Mouse (Mus musculus) midbrain, embryonic 12.5 days (tissue): ENCODE results near the gene Dmtf1. TPM values are rescaled to one million over a fixed set of nuclear protein-coding genes. Genes with fewer than 3 reads are reported as not detected.
"Not testable (repeated sequence)": the region's sequence is repeated elsewhere in the genome, so short reads cannot be mapped to it uniquely, and the experiment has no call there.

Experiments
- ATAC-seq: fragments of 200-750 bp; cut with Nextera tagmentation; 2 replicates; pipeline ENCODE4 v1.8.0; 2017; ENCODE audit warnings: low read depth, moderate TSS enrichment, moderate library complexity; ENCODE audit not compliant: low FRiP score
- H3K27ac ChIP-seq: fragments of 300-500 bp; sonication (generic); replicated peaks from 2 replicates; pipeline ENCODE4 v1.5.1; 2016; ENCODE audit warnings: mild to moderate bottlenecking
- H3K27me3 ChIP-seq: fragments of 300-500 bp; sonication (generic); 2 replicates; pipeline ENCODE4 v1.6.1; 2016; ENCODE audit warnings: mild to moderate bottlenecking
- H3K36me3 ChIP-seq: fragments of 300-500 bp; sonication (generic); 2 replicates; pipeline ENCODE4 v1.6.1; 2016
- H3K4me1 ChIP-seq: fragments of 300-500 bp; sonication (generic); 2 replicates; pipeline ENCODE4 v1.6.1; 2016
- H3K4me2 ChIP-seq: fragments of 300-500 bp; sonication (generic); replicated peaks from 2 replicates; pipeline ENCODE4 v1.6.1; 2016; ENCODE audit warnings: mild to moderate bottlenecking, moderate library complexity
- H3K4me3 ChIP-seq: fragments of 300-500 bp; sonication (generic); 2 replicates; pipeline ENCODE4 v1.5.1; 2016; ENCODE audit warnings: mild to moderate bottlenecking
- H3K9ac ChIP-seq: fragments of 300-500 bp; sonication (generic); replicated peaks from 2 replicates; pipeline ENCODE4 v1.6.1; 2016; ENCODE audit warnings: mild to moderate bottlenecking, moderate library complexity
- H3K9me3 ChIP-seq: fragments of 300-500 bp; sonication (generic); 2 replicates; pipeline ENCODE4 v1.6.1; 2016; ENCODE audit warnings: mild to moderate bottlenecking
- WGBS: fragments of 180-500 bp; shearing (Covaris S2); methylation state at CpG from one replicate; pipeline ENCODE4 v1.1.7; 2016; 5-methylcytosine and 5-hydroxymethylcytosine counted together
- polyA plus RNA-seq: library from polyadenylated mRNA; unstranded; fragments of >200 nt; fragmentation: Nextera tagmentation; extraction: Ambion mirVana; gene quantifications from 2 replicates; pipeline ENCODE4 v1.2.1, GENCODE M21; 2016

The Dmtf1 gene
- 74.2 and 75.9 TPM in 2 replicates for polyA plus RNA-seq

GRCm38 (mm10) chr5:9161456-9162041 is at the start of gene Dmtf1:
Dmtf1 (minus strand) TSS chr5:9161776.
- Histone ChIP-seq H3K9me3 (no peaks in the 10 kb centered on the region), H3K4me1 (peaks cover 12% of the 10 kb centered on the region), H3K9ac (peak within 1 kb of the TSS; percentile 98), H3K36me3 (no peaks in the 10 kb centered on the region), H3K27ac (peak within 1 kb of the TSS; percentile 100), H3K4me2 (peak within 1 kb of the TSS; percentile 72), H3K4me3 (peak within 1 kb of the TSS; percentile 86), H3K27me3 (no peaks in the 10 kb centered on the region)
- under 1% methylated on average over 51 of the region's 64 CpGs for WGBS
- peak; percentile 95 for ATAC-seq

- Histone ChIP-seq H3K9me3 (no peaks in the 10 kb centered on the region), H3K27me3 (no peaks in the 10 kb centered on the region), H3K9ac (no peak overlapping the region), H3K4me3 (no peak overlapping the region), H3K4me2 (no peak overlapping the region), H3K4me1 (no peaks in the 10 kb centered on the region), H3K36me3 (no peaks in the 10 kb centered on the region), H3K27ac (no peak overlapping the region)
- whole genome bisulfite sequencing = 79% methylated on average over 1 of the region's 1 CpGs
- no peak for ATAC-seq
These were observed 24.9 kb upstream of the Dmtf1 start for GRCm38 (mm10) chr5:9186467-9186866.

DNA sequence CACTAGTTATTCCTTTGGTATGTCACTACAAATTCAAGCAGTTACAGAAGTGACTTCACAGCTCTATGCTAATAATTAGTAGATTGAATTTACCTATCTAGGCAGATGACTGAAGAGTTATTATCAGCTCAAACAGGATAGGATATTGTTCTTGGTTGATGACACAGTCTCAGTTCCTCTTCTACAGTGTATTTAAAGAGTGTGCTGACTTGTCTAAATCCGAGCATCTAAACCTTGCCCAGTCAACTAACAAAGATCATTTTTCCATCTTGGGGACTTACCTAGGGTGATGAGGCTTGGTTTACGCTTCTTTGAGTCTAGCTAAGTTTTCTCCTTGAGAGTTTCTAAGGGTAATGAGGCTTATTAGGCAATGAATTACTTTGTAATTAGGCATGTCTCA is 11.7 kb upstream of the Dmtf1 start:
- WGBS = 84% methylated on average over 2 of the region's 2 CpGs
- no peak overlapping the region for H3K4me3 ChIP-seq
- H3K27me3 ChIP-seq = no peaks in the 10 kb centered on the region
- no peak for ATAC-seq
- no peak overlapping the region for H3K9ac ChIP-seq
- no peaks in the 10 kb centered on the region for H3K4me1 ChIP-seq
- no peak overlapping the region for H3K4me2 ChIP-seq
- no peak overlapping the region for H3K27ac ChIP-seq
- H3K36me3 ChIP-seq = no peaks in the 10 kb centered on the region
- no peaks in the 10 kb centered on the region for H3K9me3 ChIP-seq

DNA sequence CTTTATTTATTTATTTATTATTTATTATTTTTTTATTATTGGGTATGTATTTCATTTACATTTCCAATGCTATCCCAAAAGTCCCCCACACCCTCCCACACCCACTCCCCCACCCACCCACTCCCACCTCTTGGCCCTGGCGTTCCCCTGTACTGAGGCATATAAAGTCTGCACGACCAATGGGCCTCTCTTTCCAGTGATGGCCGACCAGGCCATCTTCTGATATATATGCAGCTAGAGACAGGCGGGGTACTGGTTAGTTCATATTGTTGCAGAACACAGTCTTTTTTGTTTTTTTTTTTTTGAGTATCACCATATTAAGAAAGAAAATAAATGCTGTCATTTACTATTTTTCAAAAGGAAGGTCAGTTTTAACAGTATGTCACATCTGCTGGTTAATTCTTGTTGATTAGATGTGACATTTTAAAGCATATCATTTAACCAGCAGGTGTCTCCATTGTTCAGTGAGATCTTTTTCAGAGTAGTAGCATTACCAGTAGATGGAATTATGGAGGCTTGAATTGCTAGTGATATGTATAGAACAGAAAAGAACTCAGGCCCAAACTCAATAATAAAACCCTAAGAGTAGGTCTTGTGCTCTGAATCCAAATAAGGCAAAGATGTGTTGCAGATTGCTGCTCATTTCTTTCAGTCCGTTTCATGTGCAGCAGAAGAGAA is 7.9 kb upstream of the Dmtf1 start:
- not testable (repeated sequence) for H3K36me3 ChIP-seq
- ATAC-seq = peak; percentile 57; the same call in 1 of the 2 replicates
- WGBS = 76% methylated on average over 5 of the region's 5 CpGs

GRCm38 (mm10) chr5:9166366-9166765 is 4.8 kb upstream of the Dmtf1 start:
- WGBS = 79% methylated on average over 8 of the region's 8 CpGs
- Histone ChIP-seq H3K4me3 (no peak overlapping the region), H3K9ac (no peak overlapping the region), H3K27ac (no peak overlapping the region), H3K4me2 (no peak overlapping the region), H3K27me3 (no peaks in the 10 kb centered on the region), H3K4me1 (peaks cover 6% of the 10 kb centered on the region), H3K36me3 (no peaks in the 10 kb centered on the region), H3K9me3 (no peaks in the 10 kb centered on the region)
- no peak for ATAC-seq

More for the DNA sequence above, 7.9 kb upstream of the Dmtf1 start:
- not testable (repeated sequence) for H3K27ac ChIP-seq, H3K27me3 ChIP-seq, H3K4me2 ChIP-seq, H3K4me3 ChIP-seq, H3K9ac ChIP-seq, H3K9me3 ChIP-seq, H3K4me1 ChIP-seq

DNA sequence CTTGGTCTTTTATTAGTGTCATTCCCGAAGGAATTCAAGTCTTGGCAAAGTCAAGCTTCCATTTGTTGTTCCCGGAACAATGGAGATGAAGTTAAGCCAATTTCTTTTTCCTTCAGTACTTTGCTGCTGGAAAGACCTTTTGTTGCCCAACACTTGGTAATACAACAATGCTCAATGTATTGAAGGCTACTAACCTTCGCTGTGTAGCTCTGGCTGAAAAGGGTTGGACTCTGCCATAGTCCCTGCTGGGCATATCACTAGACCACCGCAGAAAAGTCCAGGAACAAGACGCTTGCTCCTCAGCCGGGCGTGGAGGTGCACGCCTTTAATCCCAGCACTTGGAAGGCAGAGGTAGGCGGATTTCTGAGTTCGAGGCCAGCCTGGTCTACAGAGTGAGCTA is 3.6 kb upstream of the Dmtf1 start:
- not testable (repeated sequence) for H3K9me3 ChIP-seq, H3K36me3 ChIP-seq, H3K9ac ChIP-seq, ATAC-seq, H3K27me3 ChIP-seq, H3K4me2 ChIP-seq, H3K27ac ChIP-seq, H3K4me3 ChIP-seq, H3K4me1 ChIP-seq
- WGBS = 77% methylated on average over 10 of the region's 10 CpGs

GRCm38 (mm10) chr5:9163411-9163810 is 1.8 kb upstream of the Dmtf1 start:
- 93% methylated on average over 3 of the region's 3 CpGs for WGBS
- no peak overlapping the region for H3K27ac ChIP-seq
- H3K27me3 ChIP-seq = no peaks in the 10 kb centered on the region
- no peaks in the 10 kb centered on the region for H3K36me3 ChIP-seq
- no peaks in the 10 kb centered on the region for H3K9me3 ChIP-seq
- H3K4me1 ChIP-seq = peaks cover 8% of the 10 kb centered on the region
- no peak overlapping the region for H3K4me3 ChIP-seq
- ATAC-seq = no peak
- no peak overlapping the region for H3K4me2 ChIP-seq
- H3K9ac ChIP-seq = no peak overlapping the region

GRCm38 (mm10) chr5:9162088-9162487 is 512 bp upstream of the Dmtf1 start:
- Histone ChIP-seq H3K9ac (peak overlapping the region; percentile 98), H3K27me3 (no peaks in the 10 kb centered on the region), H3K9me3 (no peaks in the 10 kb centered on the region), H3K4me1 (peaks cover 12% of the 10 kb centered on the region), H3K36me3 (no peaks in the 10 kb centered on the region), H3K27ac (peak overlapping the region; percentile 100), H3K4me3 (peak overlapping the region; percentile 86), H3K4me2 (peak overlapping the region; percentile 72)
- peak; percentile 27 for ATAC-seq
- WGBS = 18% methylated on average over 7 of the region's 7 CpGs

DNA sequence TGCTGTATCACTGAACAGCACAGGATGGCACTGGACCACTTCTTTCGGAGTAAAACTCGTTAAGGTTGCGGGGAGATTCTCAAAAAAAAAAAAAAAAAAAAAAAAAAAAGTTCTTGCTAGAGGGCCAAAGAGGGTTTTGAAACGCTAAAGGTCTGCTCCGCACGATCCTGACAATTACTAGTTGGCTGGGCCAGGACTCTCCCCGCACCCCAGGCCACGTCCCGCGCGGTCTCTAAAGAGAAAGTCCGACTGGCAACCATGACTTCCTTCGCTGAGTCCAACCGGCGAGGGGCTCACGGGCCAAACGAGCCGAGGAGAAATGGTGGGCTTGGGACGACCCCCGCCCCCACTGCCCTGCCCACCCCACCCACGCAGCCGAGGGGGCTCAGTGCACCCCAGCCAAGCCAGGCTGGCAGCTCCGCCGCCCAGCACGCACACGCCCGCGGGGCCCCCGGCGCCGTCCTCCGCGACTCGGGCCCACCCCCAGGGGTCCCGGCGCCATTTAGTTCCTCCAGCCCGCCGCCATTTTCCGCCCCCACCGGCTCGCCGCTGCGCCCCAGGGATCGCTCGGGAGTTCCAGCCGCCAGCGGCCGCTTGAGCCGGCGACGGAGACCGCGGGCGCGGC is 633 bp downstream of the Dmtf1 start:
- WGBS = under 1% methylated on average over 34 of the region's 55 CpGs

GRCm38 (mm10) chr5:9157336-9157735 is 4.2 kb downstream of the Dmtf1 start:
- H3K27ac ChIP-seq = no peak overlapping the region
- H3K9me3 ChIP-seq = no peaks in the 10 kb centered on the region
- no peak overlapping the region for H3K4me2 ChIP-seq
- no peaks in the 10 kb centered on the region for H3K36me3 ChIP-seq
- H3K9ac ChIP-seq = no peak overlapping the region
- H3K27me3 ChIP-seq = no peaks in the 10 kb centered on the region
- no peak for ATAC-seq
- peaks cover 8% of the 10 kb centered on the region for H3K4me1 ChIP-seq
- 93% methylated on average over 1 of the region's 1 CpGs for WGBS
- H3K4me3 ChIP-seq = no peak overlapping the region

More for the DNA sequence above, 633 bp downstream of the Dmtf1 start:
- Histone ChIP-seq H3K4me3 (peak overlapping the region; percentile 86), H3K4me1 (peaks cover 12% of the 10 kb centered on the region), H3K9me3 (no peaks in the 10 kb centered on the region), H3K27me3 (no peaks in the 10 kb centered on the region), H3K4me2 (peak overlapping the region; percentile 61), H3K27ac (peak overlapping the region; percentile 100), H3K9ac (peak overlapping the region; percentile 98), H3K36me3 (no peaks in the 10 kb centered on the region)
- peak; percentile 78 for ATAC-seq

DNA sequence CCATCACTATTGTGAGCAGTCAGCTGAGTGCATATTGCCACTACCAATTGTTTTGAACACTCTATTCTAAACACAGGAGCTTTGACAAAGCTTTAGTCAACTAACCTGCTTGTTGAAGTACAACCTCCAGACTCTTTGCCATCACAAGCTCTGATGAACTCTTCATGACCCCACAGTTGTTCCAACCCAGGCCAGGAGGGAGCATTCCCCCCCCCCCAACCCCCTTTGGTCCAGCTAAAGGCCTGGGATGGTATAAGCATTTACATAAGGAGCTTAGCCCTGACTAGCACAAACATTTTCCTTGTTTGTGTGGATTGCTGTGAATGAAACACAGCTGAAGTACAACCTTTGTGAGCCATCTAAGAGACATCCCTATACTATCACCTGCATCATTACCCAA is 4.8 kb downstream of the Dmtf1 start:
- H3K4me1 ChIP-seq = peaks cover 6% of the 10 kb centered on the region
- no peak overlapping the region for H3K4me3 ChIP-seq
- ATAC-seq = no peak

GRCm38 (mm10) chr5:9149273-9149850 is 12.2 kb downstream of the Dmtf1 start:
- H3K27ac ChIP-seq = no peak overlapping the region
- H3K36me3 ChIP-seq = peaks cover 33% of the 10 kb centered on the region
- no peaks in the 10 kb centered on the region for H3K4me1 ChIP-seq
- H3K9me3 ChIP-seq = no peaks in the 10 kb centered on the region
- H3K4me2 ChIP-seq = no peak overlapping the region
- no peaks in the 10 kb centered on the region for H3K27me3 ChIP-seq
- H3K4me3 ChIP-seq = no peak overlapping the region
- no peak overlapping the region for H3K9ac ChIP-seq
- 92% methylated on average over 8 of the region's 8 CpGs for WGBS
- no peak for ATAC-seq

More for the DNA sequence above, 4.8 kb downstream of the Dmtf1 start:
- Histone ChIP-seq H3K9ac (no peak overlapping the region), H3K27me3 (no peaks in the 10 kb centered on the region), H3K9me3 (no peaks in the 10 kb centered on the region), H3K36me3 (0 out of 2 replicates have a peak, but pooled peaks cover 3% of the 10 kb centered on the region), H3K27ac (no peak overlapping the region), H3K4me2 (no peak overlapping the region)
